Mouse (Mus musculus) hindbrain, postnatal 0 days (tissue): ENCODE data around the gene Wdr53. TPM values are rescaled to one million over a fixed set of nuclear protein-coding genes. Genes with fewer than 3 reads are reported as not detected.
A peak's percentile ranks its signal among the peaks of the same experiment; 100 is the strongest.

Experiments used
- ATAC-seq: fragments of 200-750 bp; cut with Nextera tagmentation; 2 replicates; pipeline ENCODE4 v1.8.0; 2017; ENCODE audit warnings: mild to moderate bottlenecking, moderate TSS enrichment, moderate library complexity
- DNase-seq: peaks from one replicate; pipeline ENCODE4 v3.0.0-alpha.2; 2015; ENCODE audit warnings: low spot score
- H3K27ac ChIP-seq: fragments of 300-500 bp; sonication (generic); 2 replicates; pipeline ENCODE4 v1.5.1; 2014; ENCODE audit warnings: mild to moderate bottlenecking
- H3K27me3 ChIP-seq: fragments of 300-500 bp; sonication (generic); 2 replicates; pipeline ENCODE4 v1.6.1; 2014; ENCODE audit warnings: low read length, mixed read lengths; ENCODE audit not compliant: insufficient read depth
- H3K36me3 ChIP-seq: fragments of 300-500 bp; sonication (generic); 2 replicates; pipeline ENCODE4 v1.6.1; 2014; ENCODE audit warnings: low read length, mixed read lengths; ENCODE audit not compliant: insufficient read depth
- H3K4me1 ChIP-seq: fragments of 300-500 bp; sonication (generic); 2 replicates; pipeline ENCODE4 v1.6.1; 2014; ENCODE audit warnings: antibody characterized with exemption, low read length, mixed read lengths; ENCODE audit not compliant: insufficient read depth
- H3K4me2 ChIP-seq: fragments of 300-500 bp; sonication (generic); 2 replicates; pipeline ENCODE4 v1.6.1; 2014; ENCODE audit warnings: low read depth, mild to moderate bottlenecking, low read length, moderate library complexity, mixed read lengths
- H3K4me3 ChIP-seq: fragments of 300-500 bp; sonication (generic); 2 replicates; pipeline ENCODE4 v1.5.1; 2014; ENCODE audit warnings: low read length
- H3K9ac ChIP-seq: fragments of 300-500 bp; sonication (generic); replicated peaks from 2 replicates; pipeline ENCODE4 v1.6.1; 2014; ENCODE audit warnings: mild to moderate bottlenecking, low read length, moderate library complexity, mixed read lengths
- H3K9me3 ChIP-seq: fragments of 300-500 bp; sonication (generic); 2 replicates; pipeline ENCODE4 v1.6.1; 2016; ENCODE audit warnings: low read length, mixed read lengths
- CTCF ChIP-seq: IDR thresholded peaks from 2 replicates; pipeline ENCODE4 v1.5.1; 2016; ENCODE audit warnings: antibody characterized with exemption, control low read depth, low read depth
- WGBS: fragments of 180-500 bp; shearing (Covaris S2); extraction: QIAGEN DNeasy Blood & Tissue Kit; methylation state at CpG from one replicate; pipeline ENCODE4 v1.1.7; 2014; 5-methylcytosine and 5-hydroxymethylcytosine counted together
- polyA plus RNA-seq: library from polyadenylated mRNA; unstranded; fragments of >200 nt; fragmentation: Nextera tagmentation; extraction: Ambion mirVana; gene quantifications from 2 replicates; pipeline ENCODE4 v1.2.1, GENCODE M21; 2015
- total RNA-seq: library from RNA; depleted of rRNA; stranded (reverse); fragments of >200 nt; gene quantifications from 2 replicates; pipeline ENCODE4 v1.2.3, GENCODE M21; 2014; rRNA removed

Gene Wdr53
- total RNA-seq, result 5.4 and 11.3 TPM in 2 replicates
- polyA plus RNA-seq, result 13.5 and 14.1 TPM in 2 replicates

- H3K4me3 ChIP-seq, result peak within 1 kb of the TSS; percentile 91
- WGBS, result 0% methylated on average over 47 of the region's 48 CpGs
- peak within 1 kb of the TSS; percentile 91 for H3K27ac ChIP-seq
- H3K27me3 ChIP-seq, result no peaks in the 10 kb centered on the region
- TF ChIP-seq CTCF, result no peak
- H3K36me3 ChIP-seq, result no peaks in the 10 kb centered on the region
- ATAC-seq (peak; percentile 100), DNase-seq (peak; percentile 97)
- H3K4me1 ChIP-seq, result peaks cover 7% of the 10 kb centered on the region
- peak within 1 kb of the TSS; percentile 91 for H3K9ac ChIP-seq
- no peaks in the 10 kb centered on the region for H3K9me3 ChIP-seq
- peak within 1 kb of the TSS; percentile 81 for H3K4me2 ChIP-seq
These were observed at the start of gene Wdr53, which contains the start of gene Fbxo45 for GRCm38 (mm10) chr16:32246952-32247370. Gene Wdr53 (plus strand): TSS chr16:32247227. Gene Fbxo45 (minus strand): TSS chr16:32247158.

GRCm38 (mm10) chr16:32200256-32201003 lies 46.6 kb upstream of the Wdr53 start:
- WGBS, result 43% methylated on average over 21 of the region's 21 CpGs
- no peak overlapping the region for H3K9ac ChIP-seq
- peak overlapping the region; percentile 42 for H3K4me2 ChIP-seq
- peak; percentile 49 for DNase-seq
- H3K27ac ChIP-seq, result peak overlapping the region; percentile 63
- no peaks in the 10 kb centered on the region for H3K9me3 ChIP-seq
- peak overlapping the region; percentile 10; the same call in 1 of the 2 replicates for H3K4me3 ChIP-seq
- ATAC-seq, result peak; percentile 67; the same call in 1 of the 2 replicates
- H3K4me1 ChIP-seq, result no peaks in the 10 kb centered on the region
- H3K27me3 ChIP-seq, result no peaks in the 10 kb centered on the region
- no peak for TF ChIP-seq CTCF
- no peaks in the 10 kb centered on the region for H3K36me3 ChIP-seq

- 22% methylated on average over 9 of the region's 9 CpGs for WGBS
- ATAC-seq, result no peak
- Histone ChIP-seq H3K4me3 (0 out of 2 replicates have a peak overlapping the region, but pooled peaks have one; percentile 10), H3K9me3 (no peaks in the 10 kb centered on the region), H3K9ac (no peak overlapping the region), H3K36me3 (no peaks in the 10 kb centered on the region), H3K27ac (peak overlapping the region; percentile 63; the same call in 1 of the 2 replicates), H3K4me2 (peak overlapping the region; percentile 42), H3K27me3 (no peaks in the 10 kb centered on the region), H3K4me1 (no peaks in the 10 kb centered on the region)
- TF ChIP-seq CTCF, result no peak
- DNase-seq, result no peak
These were observed 46.1 kb upstream of the Wdr53 start for GRCm38 (mm10) chr16:32201004-32201325.

GRCm38 (mm10) chr16:32202681-32203080 lies 44.3 kb upstream of the Wdr53 start:
- WGBS, result 73% methylated on average over 6 of the region's 6 CpGs
- DNase-seq (no peak), ATAC-seq (no peak)
- no peaks in the 10 kb centered on the region for H3K36me3 ChIP-seq
- TF ChIP-seq CTCF, result peak; percentile 42
- H3K9ac ChIP-seq, result no peak overlapping the region
- H3K4me3 ChIP-seq, result no peak overlapping the region
- H3K9me3 ChIP-seq, result no peaks in the 10 kb centered on the region
- H3K4me2 ChIP-seq, result no peak overlapping the region
- H3K27ac ChIP-seq, result no peak overlapping the region
- no peaks in the 10 kb centered on the region for H3K27me3 ChIP-seq
- H3K4me1 ChIP-seq, result no peaks in the 10 kb centered on the region

GRCm38 (mm10) chr16:32204902-32205301 lies 42.1 kb upstream of the Wdr53 start:
- DNase-seq, result no peak
- TF ChIP-seq CTCF, result no peak
- no peak for ATAC-seq
- WGBS, result 62% methylated on average over 3 of the region's 3 CpGs
- Histone ChIP-seq H3K4me1 (no peaks in the 10 kb centered on the region), H3K9ac (no peak overlapping the region), H3K4me3 (no peak overlapping the region), H3K9me3 (peaks cover 4% of the 10 kb centered on the region; the same call in 1 of the 2 replicates), H3K4me2 (no peak overlapping the region), H3K36me3 (no peaks in the 10 kb centered on the region), H3K27ac (no peak overlapping the region), H3K27me3 (no peaks in the 10 kb centered on the region)

- no peak for ATAC-seq
- H3K36me3 ChIP-seq, result no peaks in the 10 kb centered on the region
- no peak overlapping the region for H3K27ac ChIP-seq
These were observed 32.9 kb upstream of the Wdr53 start for GRCm38 (mm10) chr16:32214156-32214555.

More at GRCm38 (mm10) chr16:32214156-32214555, 32.9 kb upstream of the Wdr53 start:
- no peaks in the 10 kb centered on the region for H3K4me1 ChIP-seq
- no peak for TF ChIP-seq CTCF
- no peak overlapping the region for H3K9ac ChIP-seq
- H3K27me3 ChIP-seq, result no peaks in the 10 kb centered on the region
- no peak overlapping the region for H3K4me2 ChIP-seq
- no peak for DNase-seq
- H3K4me3 ChIP-seq, result no peak overlapping the region
- peaks cover 4% of the 10 kb centered on the region; the same call in 1 of the 2 replicates for H3K9me3 ChIP-seq
